Mouse (Mus musculus): ENCODE measurements around the gene Copb1.

DNA sequence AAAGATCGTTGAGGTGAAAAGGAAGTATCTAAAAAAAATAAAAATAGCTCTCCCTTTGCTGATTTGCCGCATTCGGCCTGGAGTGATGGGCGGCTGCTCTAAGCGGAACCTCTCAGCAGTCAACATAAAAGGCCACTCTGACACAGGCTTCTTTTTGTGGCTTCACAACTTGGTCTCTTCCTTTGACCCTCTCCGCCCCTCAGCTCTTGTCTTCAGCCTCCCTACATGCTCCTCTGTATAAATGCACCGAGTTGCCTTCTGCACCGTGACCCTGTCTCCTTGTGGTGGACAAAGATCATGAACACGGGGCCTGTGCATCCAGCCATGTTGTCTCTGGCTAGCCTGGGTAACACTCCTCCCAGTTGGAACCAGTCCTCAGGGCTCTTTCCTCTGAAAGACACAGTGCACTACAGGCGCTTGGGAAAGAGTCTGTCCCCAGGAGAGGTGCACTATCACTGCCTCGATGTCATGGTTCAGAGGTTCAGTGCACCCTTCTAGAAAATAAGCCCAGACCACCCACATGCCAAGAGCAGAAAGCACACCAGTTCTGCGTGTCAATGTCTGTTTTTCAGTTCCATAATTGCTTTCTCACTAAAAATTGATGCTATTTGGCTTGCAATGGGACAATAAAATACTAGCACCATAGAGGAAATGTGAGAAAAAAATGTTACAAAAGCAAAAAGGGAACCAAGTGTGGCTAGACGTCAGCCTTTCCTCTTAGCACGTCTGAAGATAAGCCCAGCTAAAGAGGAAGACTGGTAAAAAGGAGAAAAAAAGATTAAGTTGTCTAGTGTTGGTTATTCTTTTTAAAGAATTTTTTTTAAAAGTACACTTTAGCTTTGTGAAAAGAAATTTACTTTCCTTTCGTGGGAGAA, 37.2 kb upstream of the Copb1 start:
- TF ChIP-seq POLR2A (IDR thresholded peaks at IDR 0.05; ENCODE audit: insufficient read depth, low read length) (no peak), EP300 (IDR thresholded peaks at IDR 0.05; ENCODE audit: insufficient read depth, low read depth, low read length) (no peak), CTCF (IDR thresholded peaks at IDR 0.05; ENCODE audit: low read depth, low read length) (no peak)

Data from ES-Bruce4 (cell line).